Mouse (Mus musculus): ENCODE data around the gene Frs3. TPM values are rescaled to one million over a fixed set of nuclear protein-coding genes. Genes with fewer than 3 reads are reported as not detected.

The Frs3 gene
- polyA plus RNA-seq, 1 experiment from 2014 or later: 9.3 TPM

GRCm38 (mm10) chr17:47663009-47663713, 25.7 kb upstream of the Frs3 start:
- ATAC-seq (ENCODE audit: low FRiP score): no peak

GRCm38 (mm10) chr17:47664474-47664873, 24.4 kb upstream of the Frs3 start:
- 0 out of 2 replicates have a peak, but pooled peaks cover 2% of the 10 kb centered on the region for H3K4me1 ChIP-seq (ENCODE audit: control insufficient read depth, insufficient read depth, low read length)
- no peaks in the 10 kb centered on the region for H3K9me3 ChIP-seq (ENCODE audit: control insufficient read depth, low read length)
- no peak overlapping the region for H3K27ac ChIP-seq (ENCODE audit: low read depth, low read length)
- ATAC-seq (ENCODE audit: low FRiP score) (no peak), DNase-seq (ENCODE audit: low spot score, missing footprints) (no peak)
- 88% methylated on average over 7 of the region's 7 CpGs for WGBS
- H3K36me3 ChIP-seq (ENCODE audit: control insufficient read depth, insufficient read depth, low read length): no peaks in the 10 kb centered on the region
- H3K9ac ChIP-seq (ENCODE audit: low read length): no peak overlapping the region
- no peak overlapping the region for H3K4me2 ChIP-seq
- no peak overlapping the region for H3K4me3 ChIP-seq (ENCODE audit: low read depth, low read length)
- no peaks in the 10 kb centered on the region for H3K27me3 ChIP-seq (ENCODE audit: control insufficient read depth, insufficient read depth, low read length)

More at GRCm38 (mm10) chr17:47663009-47663713, 25.7 kb upstream of the Frs3 start:
- no peaks in the 10 kb centered on the region for H3K27me3 ChIP-seq (ENCODE audit: control insufficient read depth, insufficient read depth, low read length)
- no peak overlapping the region for H3K27ac ChIP-seq (ENCODE audit: low read depth, low read length)
- H3K4me1 ChIP-seq (ENCODE audit: control insufficient read depth, insufficient read depth, low read length): 0 out of 2 replicates have a peak, but pooled peaks cover 2% of the 10 kb centered on the region
- H3K4me3 ChIP-seq (ENCODE audit: low read depth, low read length): no peak overlapping the region
- no peaks in the 10 kb centered on the region for H3K36me3 ChIP-seq (ENCODE audit: control insufficient read depth, insufficient read depth, low read length)
- H3K9ac ChIP-seq (ENCODE audit: low read length): no peak overlapping the region
- no peak for DNase-seq (ENCODE audit: low spot score, missing footprints)
- 35% methylated on average over 9 of the region's 9 CpGs for WGBS
- H3K9me3 ChIP-seq (ENCODE audit: control insufficient read depth, low read length): no peaks in the 10 kb centered on the region
- no peak overlapping the region for H3K4me2 ChIP-seq

GRCm38 (mm10) chr17:47669166-47669565, 19.7 kb upstream of the Frs3 start:
- ATAC-seq (ENCODE audit: low FRiP score) (no peak), DNase-seq (ENCODE audit: low spot score, missing footprints) (no peak)
- Histone ChIP-seq H3K4me2 (no peak overlapping the region), H3K4me3 (ENCODE audit: low read depth, low read length) (no peak overlapping the region), H3K9ac (ENCODE audit: low read length) (no peak overlapping the region), H3K36me3 (ENCODE audit: control insufficient read depth, insufficient read depth, low read length) (0 out of 2 replicates have a peak, but pooled peaks cover 3% of the 10 kb centered on the region), H3K27me3 (ENCODE audit: control insufficient read depth, insufficient read depth, low read length) (peaks cover 12% of the 10 kb centered on the region), H3K9me3 (ENCODE audit: control insufficient read depth, low read length) (no peaks in the 10 kb centered on the region), H3K4me1 (ENCODE audit: control insufficient read depth, insufficient read depth, low read length) (peaks cover 11% of the 10 kb centered on the region), H3K27ac (ENCODE audit: low read depth, low read length) (no peak overlapping the region)
- 82% methylated on average over 4 of the region's 4 CpGs for WGBS

- H3K9ac ChIP-seq (ENCODE audit: low read length): peak overlapping the region; percentile 57
- peaks cover 12% of the 10 kb centered on the region for H3K27me3 ChIP-seq (ENCODE audit: control insufficient read depth, insufficient read depth, low read length)
- peak overlapping the region; percentile 29 for H3K4me3 ChIP-seq (ENCODE audit: low read depth, low read length)
- no peaks in the 10 kb centered on the region for H3K9me3 ChIP-seq (ENCODE audit: control insufficient read depth, low read length)
- 8% methylated on average over 14 of the region's 14 CpGs for WGBS
- DNase-seq (ENCODE audit: low spot score, missing footprints) (no peak), ATAC-seq (ENCODE audit: low FRiP score) (peak; percentile 72)
- 0 out of 2 replicates have a peak, but pooled peaks cover 3% of the 10 kb centered on the region for H3K36me3 ChIP-seq (ENCODE audit: control insufficient read depth, insufficient read depth, low read length)
- peak overlapping the region; percentile 60 for H3K4me2 ChIP-seq
- H3K4me1 ChIP-seq (ENCODE audit: control insufficient read depth, insufficient read depth, low read length): peaks cover 11% of the 10 kb centered on the region
- no peak overlapping the region for H3K27ac ChIP-seq (ENCODE audit: low read depth, low read length)
Measured at GRCm38 (mm10) chr17:47671988-47672310, 16.9 kb upstream of the Frs3 start.

GRCm38 (mm10) chr17:47672311-47673111, 16.3 kb upstream of the Frs3 start:
- Histone ChIP-seq H3K36me3 (ENCODE audit: control insufficient read depth, insufficient read depth, low read length) (0 out of 2 replicates have a peak, but pooled peaks cover 3% of the 10 kb centered on the region), H3K4me2 (peak overlapping the region; percentile 60), H3K9ac (ENCODE audit: low read length) (peak overlapping the region; percentile 57), H3K27ac (ENCODE audit: low read depth, low read length) (no peak overlapping the region; the same call in 1 of the 2 replicates), H3K27me3 (ENCODE audit: control insufficient read depth, insufficient read depth, low read length) (peaks cover 12% of the 10 kb centered on the region), H3K4me3 (ENCODE audit: low read depth, low read length) (peak overlapping the region; percentile 29), H3K4me1 (ENCODE audit: control insufficient read depth, insufficient read depth, low read length) (peaks cover 11% of the 10 kb centered on the region), H3K9me3 (ENCODE audit: control insufficient read depth, low read length) (no peaks in the 10 kb centered on the region)
- 3% methylated on average over 67 of the region's 68 CpGs for WGBS
- DNase-seq (ENCODE audit: low spot score, missing footprints) (peak; percentile 96), ATAC-seq (ENCODE audit: low FRiP score) (peak; percentile 74)

- ATAC-seq (ENCODE audit: low FRiP score): no peak
- H3K36me3 ChIP-seq (ENCODE audit: control insufficient read depth, insufficient read depth, low read length): peaks cover 17% of the 10 kb centered on the region
- no peak overlapping the region for H3K27ac ChIP-seq (ENCODE audit: low read depth, low read length)
- no peaks in the 10 kb centered on the region for H3K9me3 ChIP-seq (ENCODE audit: control insufficient read depth, low read length)
- no peak overlapping the region for H3K4me3 ChIP-seq (ENCODE audit: low read depth, low read length)
- H3K4me2 ChIP-seq: no peak overlapping the region
- no peak overlapping the region for H3K9ac ChIP-seq (ENCODE audit: low read length)
- peak; percentile 98 for DNase-seq (ENCODE audit: low spot score, missing footprints)
- WGBS: 21% methylated on average over 9 of the region's 9 CpGs
- peaks cover 11% of the 10 kb centered on the region for H3K4me1 ChIP-seq (ENCODE audit: control insufficient read depth, insufficient read depth, low read length)
- peaks cover 8% of the 10 kb centered on the region for H3K27me3 ChIP-seq (ENCODE audit: control insufficient read depth, insufficient read depth, low read length)
Measured at GRCm38 (mm10) chr17:47676581-47676980, 12.2 kb upstream of the Frs3 start.

GRCm38 (mm10) chr17:47678238-47678637, 10.6 kb upstream of the Frs3 start:
- H3K4me3 ChIP-seq (ENCODE audit: low read depth, low read length): no peak overlapping the region

GRCm38 (mm10) chr17:47678702-47679101, 10.1 kb upstream of the Frs3 start:
- Histone ChIP-seq H3K9ac (ENCODE audit: low read length) (no peak overlapping the region), H3K36me3 (ENCODE audit: control insufficient read depth, insufficient read depth, low read length) (peaks cover 17% of the 10 kb centered on the region), H3K4me2 (no peak overlapping the region), H3K9me3 (ENCODE audit: control insufficient read depth, low read length) (no peaks in the 10 kb centered on the region), H3K27me3 (ENCODE audit: control insufficient read depth, insufficient read depth, low read length) (no peaks in the 10 kb centered on the region), H3K27ac (ENCODE audit: low read depth, low read length) (no peak overlapping the region), H3K4me1 (ENCODE audit: control insufficient read depth, insufficient read depth, low read length) (no peaks in the 10 kb centered on the region), H3K4me3 (ENCODE audit: low read depth, low read length) (no peak overlapping the region)
- ATAC-seq (ENCODE audit: low FRiP score): no peak
- 90% methylated on average over 5 of the region's 5 CpGs for WGBS
- DNase-seq (ENCODE audit: low spot score, missing footprints): no peak

More at GRCm38 (mm10) chr17:47678238-47678637, 10.6 kb upstream of the Frs3 start:
- H3K36me3 ChIP-seq (ENCODE audit: control insufficient read depth, insufficient read depth, low read length): peaks cover 18% of the 10 kb centered on the region
- no peaks in the 10 kb centered on the region for H3K4me1 ChIP-seq (ENCODE audit: control insufficient read depth, insufficient read depth, low read length)
- DNase-seq (ENCODE audit: low spot score, missing footprints): no peak
- no peak overlapping the region for H3K27ac ChIP-seq (ENCODE audit: low read depth, low read length)
- 94% methylated on average over 5 of the region's 5 CpGs for WGBS
- ATAC-seq (ENCODE audit: low FRiP score): no peak
- no peak overlapping the region for H3K4me2 ChIP-seq
- H3K9ac ChIP-seq (ENCODE audit: low read length): no peak overlapping the region
- no peaks in the 10 kb centered on the region for H3K9me3 ChIP-seq (ENCODE audit: control insufficient read depth, low read length)
- peaks cover under 1% of the 10 kb centered on the region; the same call in 1 of the 2 replicates for H3K27me3 ChIP-seq (ENCODE audit: control insufficient read depth, insufficient read depth, low read length)

- no peak overlapping the region for H3K4me3 ChIP-seq (ENCODE audit: low read depth, low read length)
- no peak overlapping the region for H3K27ac ChIP-seq (ENCODE audit: low read depth, low read length)
- H3K4me1 ChIP-seq (ENCODE audit: control insufficient read depth, insufficient read depth, low read length): peaks cover 9% of the 10 kb centered on the region; the same call in 1 of the 2 replicates
- no peaks in the 10 kb centered on the region for H3K9me3 ChIP-seq (ENCODE audit: control insufficient read depth, low read length)
- no peak overlapping the region for H3K4me2 ChIP-seq
- no peak overlapping the region for H3K9ac ChIP-seq (ENCODE audit: low read length)
- H3K27me3 ChIP-seq (ENCODE audit: control insufficient read depth, insufficient read depth, low read length): no peaks in the 10 kb centered on the region
- H3K36me3 ChIP-seq (ENCODE audit: control insufficient read depth, insufficient read depth, low read length): peaks cover 20% of the 10 kb centered on the region
- ATAC-seq (ENCODE audit: low FRiP score) (no peak), DNase-seq (ENCODE audit: low spot score, missing footprints) (no peak)
- WGBS: 87% methylated on average over 4 of the region's 4 CpGs
Measured at GRCm38 (mm10) chr17:47682836-47683235, 6.0 kb upstream of the Frs3 start.

Data from midbrain, embryonic 11.5 days (tissue).